In the genomic region with DNA sequence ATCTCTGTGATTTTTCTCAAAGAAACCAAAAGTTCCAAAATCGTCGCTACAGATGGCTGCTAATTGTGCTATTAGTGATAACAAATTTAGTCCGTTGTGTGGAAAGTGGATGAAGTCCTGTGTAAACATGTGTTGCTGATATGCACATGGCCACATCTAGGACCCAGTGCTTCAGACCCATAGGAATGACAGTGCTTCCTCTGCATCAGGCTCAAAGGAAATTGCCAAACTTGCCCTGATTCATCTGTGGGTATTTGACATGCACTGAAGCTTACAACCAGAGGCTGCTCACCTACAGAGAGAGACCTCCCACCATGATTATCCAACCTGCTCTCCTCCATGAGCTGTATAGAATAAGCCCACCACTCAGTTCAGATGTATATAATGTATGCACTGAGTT, we compare ENCODE assay signal across 18 mouse cellular contexts.
A peak's percentile ranks its signal among the peaks of the same experiment; 100 is the strongest.
DNase-seq lines count a peak whose midpoint lies in the region; ATAC-seq lines count a peak whose summit lies in the region.
"Had no signal": no experiment of that assay in that cellular context is flagged by ENCODE, and none has a peak within 500 bp of the region (broad histone marks: within the 10 kb centered on the region; RNA-seq: fewer than 3 reads in every experiment).

No protein-coding gene starts in this region.

- peak; percentile 64 for DNase-seq in heart, adult 11 months
- no peak for DNase-seq in heart, postnatal 36 days
- DNase-seq in adrenal gland, postnatal 14 days: no peak
- no peak for DNase-seq in gastrocnemius, adult 8-10 months (ENCODE audit: low spot score in 2 of 2)
- DNase-seq: adrenal gland, adult 8-10 months; adrenal gland, postnatal 25 days; cerebellum, adult 11 months; cerebellum, adult 18-20 months; cerebellum, adult 8-10 months; cerebellum, adult 9-11 months; cerebellum, postnatal 14 days; cerebellum, postnatal 36 days; embryo, embryonic 11 days had no signal

- intact Hi-C loops in heart, postnatal 36 days (cut with DNase I): no loop called here

- ATAC-seq in granulocyte monocyte progenitor cell, adult 5-6 weeks (replicated peaks; ENCODE audit: poor library complexity, severe bottlenecking): peak; percentile 30; the same call in 1 of the 2 replicates
- ATAC-seq: activated CD4-positive, CD25-positive, alpha-beta regulatory T cell, adult 4 months; forebrain, embryonic 14.5 days; forebrain, embryonic 16.5 days; Patski had no signal
